Mouse (Mus musculus): ENCODE data around the gene Mmp9.

The Mmp9 gene

DNA sequence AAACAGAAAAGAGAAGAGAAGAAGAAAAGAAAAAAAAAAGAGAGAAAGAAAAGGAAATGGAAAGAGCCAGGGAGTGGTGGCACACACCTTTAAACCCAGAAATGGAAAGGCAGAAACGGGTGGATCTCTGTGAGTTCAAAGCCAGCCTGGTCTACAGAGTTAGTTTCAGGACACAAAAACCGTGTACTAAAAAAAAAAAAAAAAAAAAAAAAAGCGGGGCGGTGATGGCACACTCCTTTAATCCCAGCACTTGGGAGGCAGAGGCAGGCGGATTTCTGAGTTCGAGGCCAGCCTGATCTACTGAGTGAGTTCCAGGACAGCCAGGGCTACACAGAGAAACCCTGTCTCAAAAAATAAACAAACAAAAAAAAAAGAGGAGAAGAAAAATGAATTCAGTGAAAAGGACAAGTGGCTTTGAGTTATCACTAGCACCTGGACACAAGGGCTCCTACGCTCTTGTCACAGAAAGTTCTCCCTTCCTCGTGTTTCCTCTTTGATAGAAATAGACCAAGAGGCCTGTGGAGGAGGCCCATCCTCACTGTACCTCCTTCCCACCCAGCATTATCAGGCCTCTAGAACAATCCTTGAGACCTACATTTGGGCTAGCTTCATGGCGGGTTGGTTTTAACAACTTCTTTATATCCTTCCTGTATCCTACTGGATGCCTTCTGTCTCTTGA is 27.7 kb upstream of the Mmp9 start:
- DNase-seq (ENCODE audit: low spot score), result no peak

DNA sequence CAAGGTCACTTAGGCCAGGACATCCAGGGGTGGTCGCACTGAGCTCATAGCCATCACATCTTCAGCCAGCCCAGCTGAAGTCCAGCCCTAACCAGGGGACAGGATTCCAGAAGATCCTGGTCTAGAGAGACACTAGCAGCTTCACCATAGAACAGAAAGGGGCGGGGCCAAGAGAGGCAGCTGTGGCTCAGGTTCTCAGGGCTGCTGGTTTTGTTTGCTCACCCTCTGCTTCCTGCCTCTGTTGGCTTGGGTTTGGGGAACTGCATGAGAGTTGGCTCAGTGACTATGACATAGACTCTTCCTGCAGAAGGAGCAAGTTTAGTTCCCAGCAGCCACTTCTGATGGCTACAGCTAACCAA is 27.2 kb upstream of the Mmp9 start:
- no peak for DNase-seq (ENCODE audit: low spot score)

- no peak for DNase-seq (ENCODE audit: low spot score)
Measured at GRCm38 (mm10) chr2:164916820-164917219, 23.8 kb upstream of the Mmp9 start.

GRCm38 (mm10) chr2:164917371-164917770 is 23.2 kb upstream of the Mmp9 start:
- no peak for DNase-seq (ENCODE audit: low spot score)

DNA sequence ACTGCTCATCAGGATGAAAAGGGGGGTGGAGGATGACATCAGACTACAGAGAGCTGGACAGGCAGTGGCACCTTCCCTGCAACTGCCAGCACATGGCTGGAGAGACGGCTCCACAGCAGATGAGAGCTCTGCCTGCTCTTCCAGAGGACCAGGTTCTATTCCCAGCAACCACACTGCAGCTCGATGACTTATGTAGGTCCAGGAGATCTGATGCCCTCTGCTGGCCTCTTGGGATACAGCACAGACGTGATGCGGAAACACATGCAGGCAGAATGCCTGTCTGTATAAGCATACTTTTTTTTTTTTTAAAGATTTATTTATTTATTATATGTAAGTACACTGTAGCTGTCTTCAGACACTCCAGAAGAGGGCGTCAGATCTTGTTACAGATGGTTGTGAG is 22.3 kb upstream of the Mmp9 start:
- no peak for DNase-seq (ENCODE audit: low spot score)

GRCm38 (mm10) chr2:164921984-164922383 is 18.6 kb upstream of the Mmp9 start:
- DNase-seq (ENCODE audit: low spot score), result no peak

- no peak for DNase-seq (ENCODE audit: low spot score)
Measured at GRCm38 (mm10) chr2:164923291-164923690, 17.3 kb upstream of the Mmp9 start.

DNA sequence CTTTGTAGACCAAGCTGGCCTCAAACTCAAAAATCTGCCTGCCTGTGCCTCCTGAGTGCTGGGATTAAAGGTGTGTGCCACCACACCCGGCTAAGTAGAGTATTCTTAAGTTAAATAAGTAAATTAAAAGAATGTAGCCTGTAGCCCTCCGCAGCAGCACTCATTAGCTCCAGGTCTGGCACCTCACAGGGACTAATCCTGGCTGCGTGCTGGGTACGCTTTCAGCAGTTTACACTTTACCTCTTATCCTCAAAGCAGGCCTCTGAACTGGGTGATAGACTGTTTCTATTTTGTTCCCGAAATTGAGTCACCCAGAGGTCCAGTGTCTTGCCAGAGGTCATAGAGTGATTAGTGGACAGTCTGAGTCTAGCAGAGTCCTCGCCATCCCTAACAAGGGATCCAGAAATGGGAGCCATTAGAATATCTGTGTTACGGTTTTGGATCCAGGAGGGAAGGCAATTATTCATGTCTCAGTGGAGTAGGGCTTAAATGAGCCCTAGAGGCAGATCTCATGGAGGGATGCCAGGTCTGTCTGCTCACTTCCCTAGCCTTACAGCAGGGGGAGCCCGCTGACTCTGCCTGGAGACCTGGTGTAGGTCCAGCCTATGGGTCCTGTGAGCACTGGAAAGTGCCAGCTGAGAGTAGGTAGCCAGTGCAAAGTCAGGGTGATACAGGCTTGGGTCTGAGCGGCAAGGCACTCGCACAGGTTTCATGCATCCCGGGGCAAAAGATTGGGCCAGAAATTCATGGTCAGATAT is 16.3 kb upstream of the Mmp9 start:
- peak; percentile 53 for DNase-seq (ENCODE audit: low spot score)

GRCm38 (mm10) chr2:164930706-164931581 is 9.6 kb upstream of the Mmp9 start:
- DNase-seq (ENCODE audit: low spot score), result no peak

- no peak for DNase-seq (ENCODE audit: low spot score)
Measured at GRCm38 (mm10) chr2:164933534-164933933, 7.0 kb upstream of the Mmp9 start.

DNA sequence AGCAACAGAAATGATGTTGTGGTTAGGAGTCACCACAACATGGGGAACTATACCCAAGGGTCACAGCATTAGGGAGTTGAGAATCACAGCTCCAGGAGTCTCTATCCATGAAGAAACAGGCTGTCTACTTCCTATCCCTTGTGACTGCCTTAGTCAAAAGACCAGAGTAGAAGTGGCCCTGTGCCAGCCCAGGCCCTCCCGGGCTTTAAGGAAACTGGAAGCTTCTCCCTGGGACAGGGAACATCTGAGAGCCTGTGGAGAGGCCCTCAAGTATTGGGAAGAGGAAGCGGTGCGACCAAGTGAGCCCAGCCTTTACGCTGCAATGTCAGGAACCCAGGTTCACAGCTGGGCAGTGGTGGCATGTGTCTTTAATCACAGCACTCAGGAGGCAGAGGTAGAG is 4.6 kb upstream of the Mmp9 start:
- DNase-seq (ENCODE audit: low spot score), result no peak

DNA sequence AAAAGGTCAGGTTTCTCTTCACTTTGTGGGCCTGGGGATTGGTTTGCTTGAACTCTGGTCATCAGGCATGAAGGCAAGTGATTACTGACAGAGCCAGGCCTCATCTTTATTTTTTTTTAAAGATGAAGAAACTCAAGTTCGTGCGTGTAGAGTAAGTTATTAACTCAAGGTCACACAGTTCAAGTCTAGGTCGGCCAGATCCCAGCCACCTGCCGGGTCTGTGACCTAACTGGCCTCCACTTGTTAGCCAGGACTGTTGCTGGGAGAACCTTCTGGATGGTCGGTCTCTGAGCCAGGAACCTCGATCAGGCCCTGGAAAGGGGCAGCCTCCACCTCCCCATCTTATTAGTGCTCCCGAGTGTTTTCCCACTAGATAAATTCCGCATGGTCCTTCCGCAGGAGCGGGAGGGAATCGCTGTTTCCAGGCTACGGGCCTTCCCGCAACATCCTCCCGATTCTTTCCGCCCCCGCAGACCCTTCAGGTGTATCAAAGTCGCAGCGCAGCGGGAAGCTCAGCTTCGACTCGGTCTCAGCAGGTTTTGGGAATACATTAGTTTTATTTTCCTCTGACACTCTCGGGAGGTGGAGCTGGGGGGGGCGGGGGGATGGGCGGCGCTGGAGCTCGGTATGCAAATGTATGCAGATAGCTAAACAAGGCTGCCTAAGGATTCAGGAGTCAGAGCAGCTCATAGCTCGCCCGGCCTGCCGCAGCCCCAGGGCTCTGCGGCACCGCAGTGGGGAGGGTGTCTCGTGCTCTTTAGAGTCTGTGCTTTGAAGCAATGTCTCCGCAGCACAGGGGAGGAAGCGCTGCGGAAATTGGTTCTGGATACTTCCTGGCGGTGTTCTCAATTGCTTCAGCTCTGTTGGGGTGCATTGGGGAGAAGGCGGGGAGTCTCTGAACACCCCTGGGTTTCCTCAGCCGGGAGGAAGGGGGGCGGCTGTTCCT is 2.2 kb upstream of the Mmp9 start:
- DNase-seq (ENCODE audit: low spot score), result peak; percentile 47

GRCm38 (mm10) chr2:164939106-164939505 is 1.5 kb upstream of the Mmp9 start:
- DNase-seq (ENCODE audit: low spot score), result no peak

- DNase-seq (ENCODE audit: low spot score), result no peak
Measured at GRCm38 (mm10) chr2:164942692-164943290, 2.2 kb downstream of the Mmp9 start.

DNA sequence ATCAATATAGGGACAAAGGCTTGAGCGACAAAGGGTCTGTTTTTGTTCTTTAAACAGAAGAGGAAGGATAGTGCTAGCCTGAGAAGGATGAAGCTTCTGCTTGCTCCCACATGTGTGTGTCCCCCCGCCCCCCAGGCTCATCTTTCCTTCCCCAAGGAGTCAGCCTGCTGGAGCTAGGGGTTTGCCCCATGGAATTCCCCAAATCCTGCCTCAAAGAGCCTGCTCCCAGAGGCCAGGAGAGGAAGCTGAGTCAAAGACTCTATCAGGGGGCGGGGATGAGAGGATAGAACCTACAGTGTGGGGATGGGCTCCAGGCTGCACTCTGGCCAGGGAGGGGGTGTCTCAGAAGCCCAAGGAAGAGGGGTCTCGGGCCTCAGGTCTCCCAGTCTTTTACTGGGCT is 6.9 kb downstream of the Mmp9 start:
- DNase-seq (ENCODE audit: low spot score), result no peak

DNA sequence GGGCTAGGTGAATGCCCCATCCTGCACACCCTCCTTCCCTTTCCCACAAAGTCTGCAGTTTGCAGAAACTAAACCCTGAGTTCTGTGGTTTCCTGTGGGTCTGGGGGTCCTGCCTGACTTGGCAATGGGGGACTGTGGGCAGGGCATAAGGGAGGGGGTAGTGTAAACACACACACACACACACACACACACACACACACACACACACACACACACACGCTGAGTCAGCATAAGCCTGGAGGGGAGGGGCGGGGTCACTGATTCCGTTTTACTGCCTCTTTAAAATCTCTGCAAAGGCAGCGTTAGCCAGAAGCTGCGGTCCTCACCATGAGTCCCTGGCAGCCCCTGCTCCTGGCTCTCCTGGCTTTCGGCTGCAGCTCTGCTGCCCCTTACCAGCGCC is 7.3 kb downstream of the Mmp9 start:
- no peak for DNase-seq (ENCODE audit: low spot score)

GRCm38 (mm10) chr2:164948962-164949361 is 8.4 kb downstream of the Mmp9 start:
- no peak for DNase-seq (ENCODE audit: low spot score)

- DNase-seq (ENCODE audit: low spot score), result peak; percentile 42
Measured at GRCm38 (mm10) chr2:164950501-164950900, 9.9 kb downstream of the Mmp9 start.

- DNase-seq (ENCODE audit: low spot score), result peak; percentile 46
Measured at GRCm38 (mm10) chr2:164951745-164952144, 11.2 kb downstream of the Mmp9 start.

DNA sequence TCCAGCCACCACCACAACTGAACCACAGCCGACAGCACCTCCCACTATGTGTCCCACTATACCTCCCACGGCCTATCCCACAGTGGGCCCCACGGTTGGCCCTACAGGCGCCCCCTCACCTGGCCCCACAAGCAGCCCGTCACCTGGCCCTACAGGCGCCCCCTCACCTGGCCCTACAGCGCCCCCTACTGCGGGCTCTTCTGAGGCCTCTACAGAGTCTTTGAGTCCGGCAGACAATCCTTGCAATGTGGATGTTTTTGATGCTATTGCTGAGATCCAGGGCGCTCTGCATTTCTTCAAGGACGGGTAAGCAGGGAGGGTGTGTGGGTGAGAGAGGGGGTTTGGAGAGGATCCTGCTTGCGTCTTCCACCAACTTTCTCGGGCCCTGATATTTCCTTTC is 11.9 kb downstream of the Mmp9 start:
- DNase-seq (ENCODE audit: low spot score), result no peak

DNA sequence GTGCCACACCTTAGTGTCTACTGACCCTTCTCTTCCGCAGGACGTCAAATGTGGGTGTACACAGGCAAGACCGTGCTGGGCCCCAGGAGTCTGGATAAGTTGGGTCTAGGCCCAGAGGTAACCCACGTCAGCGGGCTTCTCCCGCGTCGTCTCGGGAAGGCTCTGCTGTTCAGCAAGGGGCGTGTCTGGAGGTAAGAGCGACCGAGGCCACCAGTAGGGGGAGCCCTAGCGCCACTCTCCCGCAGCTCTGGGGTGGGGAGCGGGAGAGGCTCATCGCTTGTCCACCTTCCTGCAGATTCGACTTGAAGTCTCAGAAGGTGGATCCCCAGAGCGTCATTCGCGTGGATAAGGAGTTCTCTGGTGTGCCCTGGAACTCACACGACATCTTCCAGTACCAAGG is 12.6 kb downstream of the Mmp9 start:
- DNase-seq (ENCODE audit: low spot score), result peak; percentile 73

Data from testis, postnatal 14 days (tissue).